Mouse (Mus musculus): ENCODE measurements at regions not wholly inside any gene's neighbourhood (a gene's known extent, or its start where the extent isn't known, plus 50 kb on each side); places are given as distances from the start of the nearest gene placed in this dataset.

DNA sequence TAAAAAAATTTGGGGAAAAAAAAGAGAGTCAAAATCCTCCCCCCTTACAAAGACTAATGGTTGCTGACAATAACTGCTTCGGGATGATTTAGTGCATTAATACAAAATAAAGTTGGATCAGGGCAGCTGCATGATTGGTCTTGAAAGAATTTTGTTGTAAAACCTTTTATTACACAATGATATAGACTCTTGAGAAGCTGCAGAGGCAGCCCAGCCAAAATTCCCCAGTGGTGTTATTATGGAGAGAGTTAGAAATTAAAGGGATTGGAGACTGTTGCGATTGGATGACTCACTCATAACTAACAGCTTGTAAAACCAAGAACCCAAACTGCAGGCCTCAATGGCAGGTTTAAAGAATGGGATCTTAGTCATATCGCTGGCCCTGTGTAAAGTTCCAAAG lies 181.4 kb upstream of the Igfbp7 start:
- DNase-seq: no peak

DNA sequence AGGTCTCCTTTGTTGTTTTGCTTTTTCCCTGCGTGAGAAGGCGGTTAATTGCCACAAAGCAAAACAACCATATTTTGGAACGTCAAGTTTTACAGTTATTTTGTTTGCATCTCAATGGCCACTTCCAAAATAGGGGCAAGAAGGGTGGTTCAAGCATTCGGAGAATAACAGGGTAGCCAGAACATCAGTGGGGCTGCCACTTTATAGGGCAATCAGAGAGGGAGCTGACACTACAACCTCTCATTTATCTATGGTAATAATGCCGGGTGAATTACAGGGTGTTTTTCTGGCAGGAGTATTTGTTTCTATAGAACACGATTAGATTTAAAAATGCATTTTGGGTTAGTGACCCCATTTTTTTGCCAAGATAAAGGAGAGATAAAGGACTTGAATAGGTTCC lies 173.9 kb upstream of the Igfbp7 start:
- no peak for DNase-seq

DNA sequence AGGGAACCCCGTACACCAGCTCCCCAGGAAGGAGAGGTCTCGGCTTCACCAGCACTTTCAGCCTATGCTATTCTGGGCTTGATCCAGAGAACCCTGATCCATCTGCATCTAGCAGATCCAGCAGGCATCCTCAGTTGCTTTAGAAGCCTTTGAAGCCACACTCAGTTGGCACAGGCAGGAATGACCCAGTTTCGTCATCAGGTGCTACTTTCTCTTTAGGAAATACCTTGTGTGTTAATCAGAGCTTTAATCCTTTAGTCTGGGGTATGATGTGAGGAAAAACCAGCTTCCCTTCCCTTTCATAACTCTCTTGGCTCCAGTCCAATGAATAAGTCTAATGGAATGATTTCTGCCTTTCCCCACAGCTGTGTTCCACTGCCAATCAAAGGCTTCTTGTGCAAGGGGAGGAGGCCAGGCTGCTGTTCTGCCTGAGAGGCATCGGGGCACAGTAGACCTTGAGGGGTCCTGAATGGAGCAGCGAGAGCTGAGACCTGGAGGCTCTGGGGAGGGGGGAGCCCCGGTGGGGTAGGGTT lies 173.3 kb upstream of the Igfbp7 start:
- DNase-seq: peak; percentile 74

DNA sequence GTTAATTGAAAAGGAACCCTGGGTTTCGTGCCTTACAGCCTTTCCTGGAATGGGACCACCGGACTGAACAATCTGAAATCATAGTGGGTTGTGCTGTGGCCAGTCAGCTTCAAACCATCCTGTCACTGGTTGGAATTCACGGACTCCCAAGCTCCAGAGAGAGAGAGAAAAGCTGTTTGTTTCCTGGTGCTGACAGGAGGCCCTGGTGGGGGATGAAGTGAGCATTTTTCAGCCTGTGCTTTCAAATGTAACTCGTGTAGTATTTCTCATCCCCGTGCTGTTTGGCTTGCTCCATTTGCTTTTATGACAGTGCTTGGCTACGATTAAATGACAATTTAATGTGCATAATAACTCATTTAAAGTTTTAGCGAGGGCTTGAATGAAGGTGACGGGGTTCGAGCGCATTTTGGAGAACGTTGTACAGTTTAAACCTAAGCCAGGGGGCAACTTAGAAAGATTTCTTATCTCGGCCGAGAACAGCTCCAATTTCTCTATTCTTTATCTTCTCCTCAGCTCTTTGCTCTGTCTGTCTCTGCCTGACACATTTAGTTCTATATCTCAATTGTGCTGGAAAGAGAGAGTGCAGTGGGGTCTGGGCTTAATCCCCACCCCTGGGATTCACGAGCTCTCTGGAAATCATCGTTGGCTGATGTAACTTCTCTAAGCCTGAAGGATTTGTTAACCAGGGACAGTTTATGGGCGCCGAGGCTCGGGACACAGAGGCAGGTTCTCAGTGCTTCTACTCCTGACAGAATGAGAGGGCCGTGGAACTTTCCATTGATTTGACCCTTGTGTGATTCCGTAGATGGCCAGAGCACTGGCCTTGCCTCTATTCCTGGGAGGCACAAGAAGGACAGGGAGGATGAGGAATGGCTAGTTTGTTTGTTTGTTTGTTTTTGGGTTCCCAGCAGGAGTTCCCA lies 172.2 kb upstream of the Igfbp7 start:
- no peak for DNase-seq

DNA sequence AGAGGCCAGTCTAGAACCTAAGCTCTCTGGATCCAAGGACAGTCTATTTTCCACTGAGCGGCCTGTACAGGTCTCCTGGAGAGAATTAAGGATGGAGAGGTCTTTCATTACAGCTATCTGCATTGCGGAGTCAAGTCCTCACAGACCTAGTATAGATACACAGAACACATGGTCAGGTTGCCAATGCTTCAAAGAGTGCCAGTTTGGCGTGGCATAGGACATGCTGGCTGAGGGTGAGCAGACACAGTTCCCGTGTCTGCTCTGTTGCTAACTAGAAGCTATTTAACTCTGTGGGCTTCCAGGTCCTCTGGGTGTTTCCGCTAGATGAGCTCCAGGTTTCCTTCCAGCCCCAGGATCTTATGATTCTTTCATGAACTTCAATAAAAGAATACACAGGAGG lies 169.0 kb upstream of the Igfbp7 start:
- DNase-seq: no peak

DNA sequence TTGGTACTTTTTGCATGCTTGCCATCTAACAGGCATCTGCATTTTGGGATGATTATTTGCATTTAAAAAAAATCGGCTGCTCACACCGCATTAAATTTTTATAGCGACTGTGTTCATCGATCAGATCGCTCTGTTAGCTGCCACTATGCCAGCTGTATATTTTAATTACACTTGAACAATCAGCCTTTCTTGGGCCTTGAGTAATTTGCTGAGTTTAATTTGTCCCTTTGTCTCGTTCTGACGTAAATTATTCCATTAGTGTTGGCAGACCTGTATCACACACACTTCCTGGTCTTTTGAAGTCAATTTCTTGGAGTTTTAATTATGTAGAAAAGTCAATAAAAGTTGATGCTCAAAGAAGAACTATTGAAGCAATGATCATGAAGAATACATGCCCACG lies 167.9 kb upstream of the Igfbp7 start:
- peak; percentile 67 for DNase-seq

DNA sequence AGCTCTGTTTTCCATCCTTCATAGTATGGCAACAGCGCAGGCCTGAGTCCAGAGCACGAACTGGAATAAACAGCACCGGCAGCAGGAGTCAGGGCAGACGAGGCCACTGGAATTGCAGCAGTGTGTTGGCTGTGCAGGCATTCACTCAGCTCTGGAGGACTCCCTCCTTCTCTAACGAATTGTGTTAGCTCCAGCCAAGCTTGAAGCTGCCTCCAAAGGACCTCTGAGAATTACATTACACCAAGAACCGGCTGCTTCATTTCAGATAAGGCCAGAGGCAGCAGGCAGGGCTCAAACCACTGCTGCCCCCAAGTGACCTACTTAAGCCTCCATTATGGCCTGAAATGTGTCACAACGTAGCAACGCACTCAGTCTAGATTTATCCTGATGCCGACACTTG lies 162.5 kb upstream of the Igfbp7 start:
- peak; percentile 71 for DNase-seq

DNA sequence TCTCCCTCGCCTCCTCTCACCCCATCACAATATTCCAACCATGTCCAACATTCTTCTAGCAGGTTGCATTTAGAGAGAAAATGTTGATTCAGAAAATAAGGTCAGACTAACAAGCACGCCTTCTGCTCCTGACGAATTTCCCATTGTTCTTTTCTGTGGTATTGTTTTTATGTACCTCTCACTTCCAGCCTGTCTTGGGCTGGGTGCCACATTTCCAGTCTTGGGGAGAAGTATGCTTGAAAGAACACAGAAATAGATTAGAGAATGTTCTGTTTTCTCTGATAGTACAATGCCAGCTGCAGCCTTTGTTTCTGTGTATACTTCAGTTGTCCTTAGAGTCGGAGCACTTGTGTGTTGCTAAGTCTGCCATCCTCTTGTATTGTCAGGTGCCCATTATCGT lies 160.3 kb upstream of the Igfbp7 start:
- DNase-seq: peak; percentile 41

DNA sequence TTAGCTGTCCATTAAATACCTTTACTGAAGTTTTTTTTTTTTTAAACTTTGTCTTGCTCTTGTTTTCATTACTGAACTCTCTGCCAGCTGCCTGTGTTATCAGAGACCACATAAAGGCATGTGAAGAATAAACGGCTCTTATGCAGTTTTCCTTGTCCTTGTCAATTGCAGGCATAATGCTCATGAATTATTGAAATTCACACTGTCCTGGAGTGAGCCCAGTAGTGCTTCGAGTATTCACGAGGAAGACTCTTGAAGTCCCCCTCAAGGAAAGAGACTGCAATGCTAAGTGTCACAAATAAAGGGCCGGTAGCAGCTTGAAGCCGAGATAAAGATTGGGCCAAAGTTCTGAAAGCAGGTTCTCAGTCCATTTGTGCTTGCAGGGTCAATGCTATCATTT lies 144.7 kb upstream of the Igfbp7 start:
- DNase-seq: no peak

DNA sequence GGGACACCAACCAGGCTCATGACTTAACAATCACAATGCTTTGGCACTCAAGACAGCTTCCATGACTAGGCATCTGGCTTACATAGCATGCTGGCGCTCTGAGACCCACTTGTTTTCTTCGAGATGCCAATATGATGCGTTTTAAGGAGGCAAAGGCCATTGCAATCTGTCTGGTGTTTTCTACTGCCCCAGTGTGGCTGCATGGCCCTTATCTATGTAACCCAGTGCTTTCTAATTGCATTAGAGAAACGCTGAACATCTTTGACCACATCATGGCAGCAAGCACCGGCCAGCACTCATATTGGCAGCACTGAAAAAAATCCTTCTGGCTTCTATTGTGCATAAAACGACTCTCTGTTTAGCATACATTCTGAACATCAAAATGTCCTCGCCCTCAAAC lies 144.2 kb upstream of the Igfbp7 start:
- no peak for DNase-seq

DNA sequence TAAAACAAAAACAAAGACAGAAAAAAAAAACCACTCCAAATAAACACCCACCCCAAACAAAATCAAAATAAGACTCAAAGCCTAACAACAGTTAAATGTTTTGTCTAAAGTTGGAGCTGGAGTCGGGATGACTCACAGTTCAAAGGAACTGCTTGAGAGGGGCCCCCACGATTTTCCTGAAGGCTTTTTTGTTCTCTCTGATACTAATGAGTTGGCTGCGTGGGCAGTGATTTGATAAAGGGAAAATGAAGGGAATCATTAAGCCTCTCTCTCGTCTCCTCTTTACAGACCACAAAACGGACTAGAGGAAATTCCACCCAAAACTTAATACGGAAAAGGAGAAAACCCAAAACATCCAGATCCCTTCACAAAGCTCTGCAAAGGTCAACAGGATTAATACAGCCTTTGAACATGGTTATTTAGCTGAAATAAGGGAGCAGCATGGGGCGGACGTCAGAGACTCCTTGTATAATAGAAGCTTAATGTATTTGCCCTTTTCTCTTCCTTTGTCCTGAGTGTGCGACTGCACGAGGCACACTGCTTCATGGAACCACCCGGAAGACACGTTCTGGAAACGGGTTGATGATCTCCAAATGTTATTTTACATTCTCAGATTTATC lies 138.3 kb upstream of the Igfbp7 start:
- DNase-seq: peak; percentile 75

DNA sequence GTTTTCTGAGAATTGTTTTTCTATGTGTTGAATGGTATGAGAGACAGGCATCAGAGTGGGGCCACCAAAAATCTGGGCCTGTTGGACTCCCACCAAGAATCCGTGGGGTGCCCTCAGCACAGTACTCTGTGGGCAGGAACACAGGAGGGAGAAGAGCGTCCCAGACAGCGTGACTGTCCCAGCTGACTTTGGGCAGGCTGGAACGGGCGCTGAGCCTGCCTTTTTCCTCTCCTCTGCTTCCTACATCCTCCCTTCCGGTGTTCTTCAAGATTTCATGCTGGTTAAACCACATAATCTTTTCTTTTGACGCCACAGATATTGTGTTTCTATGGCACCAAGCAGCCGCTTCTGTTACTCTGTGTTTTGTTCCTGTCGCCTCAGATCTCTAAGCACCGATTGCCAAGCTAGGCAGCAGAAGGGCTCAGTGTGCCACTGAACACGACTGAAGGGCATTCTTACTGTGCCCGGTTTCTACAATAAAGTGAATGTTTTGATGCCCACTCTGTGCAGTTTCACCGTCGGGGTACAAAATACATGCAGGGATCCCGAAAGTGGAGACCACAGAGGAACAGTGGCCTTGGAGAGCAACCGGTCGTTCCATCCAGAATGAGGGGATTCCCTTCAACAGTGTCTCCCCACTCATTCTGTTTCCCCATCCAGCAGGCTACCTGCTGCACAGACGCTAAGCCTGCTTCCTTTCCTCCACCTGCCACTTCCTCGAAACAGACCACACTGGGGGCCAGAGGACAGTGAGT lies 124.6 kb upstream of the Igfbp7 start:
- DNase-seq: no peak

DNA sequence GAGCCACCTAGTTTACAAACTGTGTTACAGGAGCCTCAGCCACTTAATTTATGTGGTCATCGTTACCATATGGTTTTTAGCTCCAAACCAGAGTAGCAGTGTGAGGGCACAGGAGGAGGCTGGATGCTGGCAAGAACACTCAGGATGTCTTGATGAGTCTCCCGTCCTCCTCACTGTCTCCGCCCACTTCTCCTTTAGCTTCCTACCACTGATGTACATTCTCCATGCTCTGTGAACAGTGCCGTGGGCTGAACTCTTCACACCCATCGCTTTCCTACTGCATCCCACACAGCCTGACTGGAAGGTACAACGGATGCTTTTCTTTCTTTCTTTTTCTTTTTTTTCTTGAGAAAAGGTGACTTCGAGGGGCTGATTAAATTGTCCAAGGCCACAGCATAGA lies 122.5 kb upstream of the Igfbp7 start:
- no peak for DNase-seq

DNA sequence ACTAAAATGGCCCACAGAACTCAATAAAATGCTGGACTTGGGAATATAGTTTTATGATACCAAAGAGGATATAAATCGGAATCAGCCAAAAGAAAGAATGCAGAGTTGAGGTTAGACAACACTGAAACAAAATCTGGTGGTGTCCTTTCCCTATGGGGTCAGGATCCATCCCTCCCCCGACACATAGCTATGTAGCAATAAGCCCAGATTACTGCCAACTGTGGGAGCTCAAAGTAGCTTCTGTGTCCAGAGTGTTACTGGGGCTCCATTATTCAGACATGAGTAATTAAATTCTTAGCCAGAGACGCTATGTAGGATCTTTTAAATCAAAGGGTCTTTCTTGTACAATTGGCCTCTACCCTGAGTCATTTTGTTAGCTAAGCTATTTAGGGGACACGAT lies 109.4 kb upstream of the Igfbp7 start:
- DNase-seq: no peak

DNA sequence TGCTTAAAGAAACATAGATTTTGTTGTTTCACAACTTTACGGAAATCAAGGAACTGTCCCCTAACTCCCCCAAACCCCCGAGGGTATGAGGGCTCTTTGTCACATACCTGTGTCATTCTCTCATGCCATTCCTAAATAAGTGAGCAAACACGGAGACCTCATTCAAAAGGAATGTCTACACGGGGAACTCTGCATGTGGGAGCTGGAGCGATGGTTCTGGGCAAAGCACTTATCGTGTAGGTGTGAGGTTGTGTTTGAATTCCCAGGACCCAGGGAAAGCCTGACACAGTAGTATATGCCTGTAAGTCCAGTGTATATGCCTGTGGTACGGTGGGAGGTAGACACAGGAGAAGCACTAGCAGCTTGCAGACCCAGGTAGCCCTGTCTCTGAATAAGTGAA lies 107.6 kb upstream of the Igfbp7 start:
- DNase-seq: no peak

DNA sequence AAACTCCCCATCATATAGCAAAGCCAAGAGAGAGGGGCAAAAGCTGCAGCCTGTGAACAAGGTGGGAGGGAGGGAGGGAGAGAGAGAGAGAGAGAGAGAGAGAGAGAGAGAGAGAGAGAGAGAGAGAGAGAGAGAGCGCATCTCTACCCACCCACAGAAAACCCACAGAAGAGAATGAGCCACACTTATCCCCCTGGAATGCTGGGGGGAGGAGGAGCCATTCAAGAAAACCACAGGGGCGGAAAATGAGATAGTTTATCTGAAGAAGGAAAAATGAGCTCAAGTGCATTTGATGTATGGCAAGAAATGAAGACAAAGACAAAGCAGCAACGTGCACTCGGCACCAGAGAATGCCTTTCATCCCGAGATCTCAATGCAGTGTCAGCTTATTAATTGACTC lies 94.8 kb upstream of the Igfbp7 start:
- peak; percentile 78 for DNase-seq

DNA sequence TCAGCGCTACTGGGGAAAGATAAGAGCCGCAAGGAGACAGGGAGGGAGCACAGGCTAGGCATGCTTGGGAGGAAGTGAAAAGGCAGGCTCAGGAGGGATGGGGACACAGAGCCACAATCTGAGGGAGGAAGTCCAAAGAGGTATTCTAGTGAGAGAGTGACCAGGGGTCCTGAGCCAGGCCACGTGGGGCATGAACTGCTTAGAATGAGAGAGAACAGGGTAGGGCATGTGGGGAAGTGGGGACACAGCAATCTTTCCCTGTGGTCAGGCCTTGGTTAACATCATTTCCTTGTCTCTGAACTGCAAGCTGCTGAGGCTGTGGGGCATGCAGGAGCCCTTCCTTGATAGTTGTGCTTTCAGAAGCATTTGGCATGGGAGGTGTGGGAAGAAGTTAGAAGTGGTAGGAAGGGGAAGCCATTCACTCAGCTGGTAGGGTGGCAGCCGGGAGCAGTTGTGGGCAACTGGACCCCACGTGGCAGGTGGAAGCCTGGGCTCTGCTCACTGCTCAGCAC lies 92.2 kb upstream of the Igfbp7 start:
- no peak for DNase-seq

DNA sequence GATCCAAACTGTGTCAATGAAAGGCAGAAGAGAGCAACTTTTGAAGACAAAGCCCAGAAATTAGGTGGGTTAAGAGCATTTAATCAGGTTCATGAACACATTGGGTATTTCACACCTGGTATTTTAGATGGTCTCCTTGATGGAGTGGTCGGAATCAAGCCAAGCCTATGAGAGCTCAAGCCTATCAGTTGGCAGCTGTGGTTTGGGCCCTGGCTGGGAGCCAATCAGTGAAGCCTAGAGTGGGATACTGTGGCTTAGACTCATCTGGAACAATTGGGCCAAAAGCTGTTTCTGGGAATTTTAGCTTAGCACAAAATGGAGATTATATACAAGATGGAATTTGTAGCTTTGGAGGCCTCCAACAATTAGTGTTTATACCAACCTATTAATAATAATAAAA lies 86.8 kb upstream of the Igfbp7 start:
- no peak for DNase-seq

DNA sequence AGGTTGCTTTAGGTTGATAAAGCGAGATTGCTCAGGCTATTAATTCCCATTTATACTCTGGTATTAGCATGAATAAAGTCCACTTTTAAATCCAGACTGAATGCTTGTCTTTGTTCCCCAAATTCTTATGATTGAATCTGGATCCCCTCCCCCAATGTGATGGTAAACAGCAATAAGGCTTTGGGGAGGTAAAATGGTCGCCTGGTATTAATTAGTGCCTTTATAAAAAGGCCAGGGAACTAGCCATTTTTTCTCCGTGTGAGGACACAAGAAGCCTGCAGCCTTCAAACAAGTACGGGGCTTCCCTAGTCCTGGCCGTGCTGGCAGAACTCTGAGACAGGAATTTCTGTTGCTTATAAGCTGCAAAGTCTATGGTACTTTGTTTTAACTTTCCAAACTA lies 81.1 kb upstream of the Igfbp7 start:
- no peak for DNase-seq

DNA sequence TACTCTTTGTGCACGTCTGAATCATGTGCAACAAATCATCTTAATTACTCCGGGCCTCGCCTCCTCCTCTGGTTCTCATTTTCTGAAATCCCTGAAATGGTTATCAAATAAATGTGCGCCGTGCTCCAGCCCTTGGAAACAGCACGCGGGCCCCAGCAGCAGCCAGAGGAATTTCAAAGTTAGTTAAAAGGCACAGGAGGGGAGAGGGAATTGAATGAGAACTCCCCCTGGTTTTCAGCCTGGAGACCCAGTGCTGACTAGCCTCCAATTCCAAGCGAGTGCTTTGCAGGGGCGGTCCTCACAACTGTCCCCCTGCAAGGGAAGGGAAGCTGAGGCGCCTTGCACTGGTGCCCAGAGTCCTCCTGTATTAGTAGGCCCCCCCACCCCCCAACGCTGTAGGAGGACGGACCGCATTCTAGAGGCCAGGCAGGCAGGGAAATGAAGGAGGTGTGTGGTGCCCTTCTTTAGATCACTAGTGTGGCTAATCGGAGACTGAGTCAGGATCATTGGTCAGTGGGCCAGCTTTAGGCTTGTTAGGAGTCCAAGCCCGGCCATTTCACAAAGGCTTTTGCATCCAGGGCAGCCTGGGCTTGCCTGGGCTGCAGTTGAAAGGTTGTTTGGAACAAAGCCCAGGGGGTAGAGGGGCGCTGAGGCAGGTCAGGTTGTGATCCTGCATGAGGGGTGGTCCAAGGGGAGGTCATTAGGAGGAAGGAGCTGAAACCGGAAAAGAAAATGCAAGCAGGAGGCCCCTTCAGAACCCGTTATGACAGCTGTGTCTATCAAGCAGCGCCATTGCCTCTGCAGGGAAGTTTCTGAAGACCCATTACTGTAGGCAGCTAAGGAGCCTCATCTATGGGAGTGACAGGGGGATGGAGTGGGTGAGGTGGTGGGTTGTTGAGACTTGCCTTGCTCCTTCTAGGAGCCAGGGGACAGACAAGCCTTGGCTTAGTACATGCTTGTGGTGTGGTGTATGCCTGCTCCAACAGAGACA lies 80.3 kb upstream of the Igfbp7 start:
- DNase-seq: peak; percentile 41

DNA sequence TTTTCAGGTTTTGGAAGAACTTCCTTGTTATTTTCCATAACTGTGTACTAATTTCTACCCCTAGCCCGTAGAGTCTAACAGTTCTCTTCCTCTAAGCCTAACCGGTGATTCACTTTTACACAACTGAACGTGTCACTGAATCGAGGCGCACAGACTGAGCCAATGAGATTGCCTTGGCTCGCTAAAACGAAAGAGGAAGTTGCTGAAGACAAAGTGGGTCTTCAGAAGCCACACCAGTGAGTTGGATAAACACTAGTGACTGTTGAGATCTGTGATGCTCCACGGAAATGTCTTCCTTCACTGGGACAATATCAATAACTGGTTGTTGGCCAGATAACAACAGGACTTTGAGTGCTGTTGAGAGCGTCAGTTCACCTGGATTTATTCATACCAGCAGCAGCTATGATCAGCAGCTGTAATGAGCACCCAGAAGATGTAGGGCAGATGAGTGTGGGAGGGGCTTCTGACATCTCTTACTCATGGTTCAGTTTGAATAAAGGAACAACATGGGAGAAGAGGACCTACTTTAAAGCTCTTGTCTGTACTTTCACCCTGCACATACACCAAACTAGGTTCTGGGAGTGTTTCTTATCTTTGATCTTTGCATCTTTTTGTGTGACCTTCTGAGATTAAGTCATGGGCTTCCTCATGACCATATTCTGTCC lies 75.3 kb upstream of the Igfbp7 start:
- DNase-seq: no peak

DNA sequence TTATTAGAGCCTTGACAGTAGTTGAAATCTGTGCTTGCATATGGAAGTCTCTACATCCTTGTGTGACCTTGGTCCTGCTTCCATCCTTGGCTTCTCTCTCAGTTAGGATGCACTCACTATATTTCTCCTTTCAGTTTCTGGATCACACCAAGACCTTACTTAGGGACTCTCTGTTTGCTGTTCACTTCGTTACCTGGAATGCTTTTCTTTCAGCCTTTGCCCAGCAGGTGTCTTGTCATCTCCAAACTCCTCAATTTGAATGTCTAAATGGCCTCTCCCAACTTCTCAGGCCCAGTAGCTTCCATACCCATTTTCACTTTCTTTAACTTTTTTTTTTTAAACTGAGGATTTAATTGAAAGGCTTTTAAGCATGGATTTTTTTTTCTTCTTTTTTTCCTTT lies 74.0 kb upstream of the Igfbp7 start:
- DNase-seq: no peak
